Mouse (Mus musculus) layer of hippocampus, adult 9-11 months (tissue): ENCODE measurements at regions not wholly inside any gene's neighbourhood (a gene's known extent, or its start where the extent isn't known, plus 50 kb on each side); places are given as distances from the start of the nearest gene placed in this dataset.
"Not testable (repeated sequence)": the region's sequence is repeated elsewhere in the genome, so short reads cannot be mapped to it uniquely, and the experiment has no call there.

ENCODE experiments used
- DNase-seq: peaks from one replicate; pipeline ENCODE4 v3.0.0; 2022

DNA sequence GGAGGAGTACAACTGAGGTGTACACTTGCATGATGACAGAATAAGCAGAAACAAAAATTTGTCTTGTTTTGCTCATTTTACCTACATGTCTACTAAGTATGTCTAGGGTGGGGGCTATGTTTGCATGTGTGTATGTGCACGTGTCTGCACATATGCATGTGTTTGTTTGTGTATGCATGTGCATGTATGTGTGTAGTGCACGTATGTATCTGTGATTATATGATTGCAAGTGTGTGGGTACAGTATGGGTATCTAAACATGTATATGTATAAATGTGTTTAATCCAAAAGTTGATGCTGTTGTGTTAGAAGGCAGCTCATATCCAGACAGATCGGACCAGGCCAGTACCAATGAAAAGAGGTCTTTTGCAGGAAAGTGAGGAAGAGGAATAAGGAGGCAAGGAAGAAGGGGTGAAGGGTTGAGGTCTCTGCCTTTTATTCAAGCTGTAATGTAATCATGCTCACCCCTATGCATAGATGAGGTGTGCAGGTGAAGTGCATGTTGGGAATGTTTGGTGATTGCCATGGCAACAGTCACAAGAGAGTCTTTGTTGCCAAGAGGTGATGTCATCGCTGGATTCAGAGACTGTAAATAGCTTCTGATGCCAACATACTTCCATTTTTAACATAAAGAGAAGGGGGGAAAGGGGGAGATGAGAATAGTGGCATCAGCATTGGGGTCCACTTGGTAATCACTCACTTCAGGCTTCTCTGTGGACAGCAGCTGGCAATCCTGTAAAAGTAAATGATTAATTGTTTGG, 1447.7 kb downstream of the Zfp704 start:
- DNase-seq = no peak

DNA sequence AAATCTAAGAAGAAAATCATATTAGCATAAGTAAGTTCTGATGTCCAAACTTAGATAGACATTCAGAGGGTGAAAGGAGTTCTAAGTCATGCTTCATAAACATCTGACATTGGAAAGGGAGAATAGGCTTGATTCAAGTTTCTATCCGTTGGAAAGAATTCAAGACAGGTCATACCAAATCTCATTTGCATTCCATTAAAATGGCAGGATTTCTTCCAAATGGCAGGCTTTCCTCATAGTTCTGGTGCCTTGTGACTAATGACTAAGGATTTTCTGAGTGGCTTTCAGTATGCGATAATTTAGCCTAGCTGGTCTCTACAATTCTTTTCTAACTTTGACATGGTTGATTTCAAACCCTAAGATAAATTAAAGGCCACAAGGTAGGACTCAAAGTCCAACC, 1466.9 kb downstream of the Zfp704 start:
- no peak for DNase-seq

DNA sequence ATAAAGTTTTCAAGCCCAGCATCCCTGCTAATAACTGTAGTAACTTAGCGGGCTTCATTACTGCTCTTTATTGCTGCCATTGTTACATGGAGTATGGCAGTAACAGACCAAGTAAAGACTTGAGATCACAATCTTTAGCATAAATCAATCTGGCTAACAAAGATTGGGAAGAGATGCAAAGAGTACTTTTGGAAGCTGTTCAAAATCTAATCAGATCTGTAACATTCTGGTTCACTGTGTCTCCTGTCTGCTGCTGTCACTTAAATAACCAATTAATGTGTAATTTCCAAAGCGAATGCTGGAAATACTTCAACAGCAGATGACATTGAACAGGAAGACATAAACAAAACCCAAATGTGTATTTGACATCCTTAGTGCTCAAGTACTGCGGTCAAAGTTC, 1467.7 kb downstream of the Zfp704 start:
- DNase-seq = no peak

DNA sequence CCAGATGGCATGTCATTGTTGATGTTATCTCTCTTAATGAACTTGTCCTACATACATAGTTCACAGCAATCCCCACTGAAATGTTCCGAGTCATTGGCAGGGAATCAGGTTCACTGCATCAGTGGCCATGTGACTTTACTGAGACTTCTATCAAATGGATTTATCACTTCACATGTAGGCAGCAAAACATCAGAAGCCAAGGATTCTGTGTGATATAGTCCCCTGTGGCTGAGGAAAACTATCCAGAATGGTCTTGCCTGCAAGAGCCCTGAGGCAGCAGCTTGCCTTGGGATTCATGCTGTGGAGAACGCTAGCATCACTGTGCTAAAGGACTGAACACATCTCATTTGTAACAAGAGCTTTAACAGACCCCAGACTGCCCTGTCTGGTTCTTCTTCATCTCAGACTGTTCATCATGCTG, 1468.2 kb downstream of the Zfp704 start:
- no peak for DNase-seq

DNA sequence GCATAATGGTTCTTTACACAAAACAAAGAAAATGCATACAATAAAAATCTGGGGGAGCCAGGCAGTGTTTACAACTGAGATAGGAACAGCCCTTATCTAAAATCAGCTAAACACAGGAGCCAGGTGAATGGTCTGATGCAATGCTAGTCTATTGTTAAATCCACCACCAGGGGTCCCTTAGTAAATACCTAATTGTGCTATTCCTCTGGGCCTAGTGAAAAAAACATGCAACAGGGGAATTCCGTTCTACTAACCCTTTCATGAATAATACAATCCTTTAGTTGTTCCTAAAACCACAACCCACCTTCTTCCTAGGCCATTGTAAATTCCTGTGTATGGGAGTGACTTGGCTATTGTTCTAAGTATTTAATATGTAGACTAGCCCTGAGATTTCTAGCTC, 1486.2 kb downstream of the Zfp704 start:
- DNase-seq = not testable (repeated sequence)

DNA sequence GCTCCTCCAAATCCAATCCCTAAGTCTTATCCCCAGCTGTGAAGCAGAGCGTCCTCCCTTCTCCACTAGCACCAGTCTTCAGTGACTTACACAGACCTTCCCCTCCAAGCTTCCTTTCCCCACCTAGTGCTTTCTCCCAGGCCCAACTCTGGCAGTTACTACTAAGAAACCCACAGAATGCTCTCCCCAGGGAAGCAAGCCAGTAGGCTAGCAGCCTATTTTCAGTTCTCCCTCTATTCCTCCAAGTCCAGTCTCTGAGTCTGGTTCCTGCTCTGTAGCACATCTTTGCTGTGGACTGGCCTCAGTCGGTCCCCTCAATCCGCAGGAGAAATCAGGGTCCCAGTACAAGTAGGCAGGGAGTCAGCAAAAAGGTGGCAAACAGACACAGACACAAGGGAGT, 1486.7 kb downstream of the Zfp704 start:
- no peak for DNase-seq

DNA sequence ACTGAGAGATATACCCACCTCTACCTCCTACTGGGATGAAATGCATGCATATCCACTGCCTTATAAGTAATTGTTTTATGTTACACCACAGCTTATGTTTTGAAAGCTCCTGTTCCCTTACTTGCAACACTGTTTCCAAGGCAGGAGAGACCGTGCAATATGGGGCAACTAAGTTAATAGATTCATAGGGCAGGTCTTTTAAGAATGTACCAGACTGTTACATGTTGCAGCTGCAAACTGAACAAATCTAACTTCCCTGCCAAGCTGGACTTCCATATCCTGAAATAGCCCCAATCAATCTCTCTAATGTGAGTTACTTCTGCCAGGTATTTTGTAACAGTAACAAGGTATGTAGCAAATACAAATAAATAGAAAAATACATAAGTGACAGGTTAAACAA, 1478.0 kb upstream of the 1700008P02Rik start:
- DNase-seq = no peak

DNA sequence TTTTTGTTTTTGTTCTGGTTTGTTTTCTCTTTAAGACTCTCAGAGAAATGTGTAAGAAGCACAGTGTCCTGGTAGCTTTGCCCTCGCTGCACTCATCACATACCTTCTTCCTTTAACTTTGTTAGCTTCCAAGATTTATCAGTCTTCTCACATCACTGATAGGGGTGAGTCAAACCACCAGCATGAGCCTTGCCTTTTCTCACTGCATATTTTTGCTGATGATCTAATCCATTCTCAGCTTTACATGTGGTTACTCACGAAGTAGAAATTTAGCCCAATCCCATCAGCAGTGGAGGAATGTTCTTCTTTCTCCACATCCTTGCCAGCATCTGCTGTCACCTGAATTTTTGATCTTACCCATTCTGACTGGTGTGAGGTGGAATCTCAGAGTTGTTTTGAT, 1464.5 kb upstream of the 1700008P02Rik start:
- no peak for DNase-seq

DNA sequence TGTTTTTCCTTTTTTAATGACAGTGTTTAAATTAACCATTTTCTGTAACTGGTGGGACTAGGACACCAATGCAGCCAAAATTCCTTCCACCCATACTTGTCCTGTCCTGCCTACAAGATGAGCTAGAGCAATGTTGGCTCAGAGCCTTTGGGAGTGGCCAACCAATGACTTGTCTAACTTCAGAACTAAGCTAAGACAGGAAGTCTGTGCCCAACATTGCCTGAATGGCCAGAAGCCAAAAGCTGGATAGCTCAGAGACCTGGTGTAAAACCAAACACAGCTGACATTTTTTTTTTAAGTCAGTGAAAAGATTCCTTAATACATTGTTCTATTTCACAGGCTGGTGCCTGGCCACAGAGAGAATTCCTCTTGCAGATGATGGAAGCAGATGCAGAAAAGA, 1433.5 kb upstream of the 1700008P02Rik start:
- DNase-seq = no peak

DNA sequence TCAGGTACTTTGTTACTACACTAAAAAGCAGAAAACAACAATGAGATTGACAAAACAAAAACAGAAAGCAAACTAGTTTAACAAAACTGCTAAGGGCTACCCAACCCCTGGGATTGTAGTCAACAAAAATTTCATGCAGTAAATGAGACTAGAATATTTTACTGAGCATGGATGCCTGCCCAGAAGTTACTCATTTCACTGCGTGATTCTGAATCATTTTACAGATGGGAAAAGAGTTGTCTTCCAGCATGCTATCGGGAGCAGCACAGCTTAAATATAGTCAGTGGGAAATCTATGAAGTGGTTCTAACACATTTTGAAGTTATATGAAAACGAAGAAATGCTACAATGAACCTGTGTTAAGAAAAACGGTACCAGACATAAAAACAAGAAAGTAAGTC, 1430.9 kb upstream of the 1700008P02Rik start:
- peak; percentile 58 for DNase-seq

DNA sequence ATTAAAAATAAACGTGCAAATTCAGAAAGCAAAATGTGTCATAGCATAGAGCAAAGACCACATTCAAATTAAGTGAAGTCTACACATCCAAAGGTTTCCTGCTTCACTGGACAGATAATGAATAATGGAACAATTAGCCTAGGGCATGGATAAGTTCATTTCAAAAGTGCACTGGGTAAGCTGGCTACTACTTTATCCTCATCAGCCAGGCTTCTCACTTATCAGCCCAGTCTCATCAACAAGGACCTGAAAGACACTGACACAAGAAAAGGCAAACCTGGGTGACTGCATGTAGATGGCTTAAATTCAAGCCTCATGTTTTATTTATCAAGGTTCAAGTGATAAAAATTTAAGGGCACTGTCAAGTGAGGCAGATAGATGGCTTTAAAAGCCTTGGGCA, 1429.5 kb upstream of the 1700008P02Rik start:
- no peak for DNase-seq

DNA sequence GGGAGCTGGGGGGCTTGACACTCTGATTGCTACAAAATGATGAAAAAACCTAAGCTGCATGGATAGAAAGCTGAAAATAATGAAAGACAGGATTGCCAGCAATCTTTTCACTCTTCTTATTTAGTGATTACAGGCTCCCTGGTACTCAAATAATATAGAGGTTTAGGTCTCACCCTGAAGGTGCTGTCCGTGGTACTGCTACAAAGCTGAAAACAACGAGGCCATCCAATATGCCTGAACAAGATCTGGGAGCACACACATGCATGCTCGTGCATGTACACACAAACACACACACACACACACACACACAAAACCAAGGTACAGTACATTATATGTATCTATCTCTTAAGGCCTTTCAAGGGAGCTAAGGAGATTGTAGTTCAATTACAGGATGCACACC, 1426.1 kb upstream of the 1700008P02Rik start:
- DNase-seq = no peak

DNA sequence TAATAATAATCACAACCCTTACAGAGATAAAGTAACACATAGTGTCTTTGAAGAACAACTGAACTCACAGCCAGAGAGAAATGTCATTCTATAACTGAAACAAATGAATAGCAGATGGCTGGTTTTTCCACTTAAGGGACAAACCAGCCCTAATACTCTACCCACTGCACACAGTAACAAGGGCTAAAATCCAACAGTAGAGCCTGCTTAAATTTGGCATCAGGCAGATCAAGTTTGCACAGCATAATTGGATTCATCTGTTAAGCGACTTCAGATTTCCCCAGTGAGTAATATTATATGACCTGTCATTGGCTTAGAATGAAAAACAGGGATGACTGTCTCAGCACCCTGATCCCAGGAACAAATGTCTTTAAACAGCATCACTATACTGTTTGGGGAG, 1416.5 kb upstream of the 1700008P02Rik start:
- DNase-seq = no peak

DNA sequence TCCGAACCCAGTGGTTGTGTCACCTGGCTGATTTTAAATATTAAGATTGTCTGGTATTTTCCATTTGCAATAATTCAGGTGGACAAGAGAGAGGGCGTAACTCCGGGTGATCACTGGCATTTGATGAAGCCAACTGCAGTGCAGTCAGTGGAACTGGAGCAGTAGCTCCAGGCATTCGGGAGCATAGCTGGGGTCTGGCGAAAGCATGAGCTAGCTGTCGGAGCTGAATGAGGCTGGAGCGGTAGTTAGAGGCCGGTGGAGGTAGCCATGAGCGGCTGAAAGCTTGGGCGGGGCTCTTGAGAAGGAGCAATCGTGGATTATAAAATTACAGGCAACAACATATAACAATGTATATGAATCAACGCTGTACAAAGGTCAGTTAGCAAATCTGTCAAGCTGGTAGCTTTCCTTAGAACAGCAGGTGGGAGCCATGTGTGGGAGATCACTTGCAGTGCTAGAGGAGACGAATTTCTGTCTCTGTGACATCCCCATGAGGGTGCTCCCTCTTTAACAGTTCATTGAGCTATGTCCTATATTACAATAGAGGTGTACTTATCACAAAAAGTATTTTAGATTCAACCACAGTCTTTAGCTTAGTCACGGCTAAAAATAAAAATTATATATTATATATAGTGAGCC, 1415.0 kb upstream of the 1700008P02Rik start:
- DNase-seq = no peak

DNA sequence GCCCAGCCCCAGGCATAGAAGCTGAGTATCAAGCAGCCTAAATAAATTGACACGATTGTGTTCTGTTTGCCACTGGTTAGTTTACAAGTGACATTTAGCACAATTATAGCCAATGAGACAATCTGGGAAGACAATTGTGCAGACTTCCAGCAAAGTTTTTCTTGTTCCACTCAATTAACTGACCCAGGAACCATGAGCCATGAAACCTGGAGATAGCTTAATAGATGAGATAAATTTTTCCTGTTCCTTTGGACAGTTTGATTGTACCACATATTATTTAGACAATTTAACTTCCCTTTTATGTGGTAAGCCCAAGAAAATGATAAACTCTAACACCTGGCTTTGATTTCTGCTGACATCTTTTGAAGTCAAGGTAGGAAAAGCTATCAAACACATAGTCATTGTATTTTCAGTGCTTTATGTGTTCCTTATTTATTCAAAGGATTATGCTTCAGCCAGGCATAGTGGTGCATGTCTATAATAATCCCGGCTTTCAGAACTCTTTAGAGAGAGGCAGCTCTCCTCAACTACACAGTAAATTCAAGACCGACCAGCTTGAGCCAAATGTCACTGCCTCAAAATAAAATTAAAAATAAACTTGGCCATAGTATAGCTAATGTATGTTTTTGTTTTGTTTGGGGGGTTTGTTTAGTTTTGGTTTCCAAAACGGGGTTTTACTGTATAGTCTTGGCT, 1406.2 kb upstream of the 1700008P02Rik start:
- DNase-seq = no peak

DNA sequence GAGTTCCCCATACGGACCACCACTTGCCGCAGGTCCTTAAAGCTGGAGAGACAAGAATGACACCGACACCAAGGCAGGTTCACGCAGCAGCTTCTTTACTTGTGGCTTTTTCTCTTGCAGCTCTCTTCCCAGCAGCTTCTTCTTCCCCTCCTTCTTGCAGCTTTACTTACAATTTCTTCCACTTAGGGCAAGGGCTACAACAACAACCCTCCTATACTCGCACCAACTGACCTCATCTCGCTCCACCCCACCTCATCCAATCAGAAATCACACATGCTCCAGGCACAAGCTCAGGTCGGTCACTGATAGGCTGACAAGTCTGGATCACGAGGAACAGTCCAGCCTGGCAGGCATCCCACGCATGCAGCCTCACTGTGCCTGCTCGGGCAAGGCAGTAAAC, 1402.4 kb upstream of the 1700008P02Rik start:
- DNase-seq = no peak

DNA sequence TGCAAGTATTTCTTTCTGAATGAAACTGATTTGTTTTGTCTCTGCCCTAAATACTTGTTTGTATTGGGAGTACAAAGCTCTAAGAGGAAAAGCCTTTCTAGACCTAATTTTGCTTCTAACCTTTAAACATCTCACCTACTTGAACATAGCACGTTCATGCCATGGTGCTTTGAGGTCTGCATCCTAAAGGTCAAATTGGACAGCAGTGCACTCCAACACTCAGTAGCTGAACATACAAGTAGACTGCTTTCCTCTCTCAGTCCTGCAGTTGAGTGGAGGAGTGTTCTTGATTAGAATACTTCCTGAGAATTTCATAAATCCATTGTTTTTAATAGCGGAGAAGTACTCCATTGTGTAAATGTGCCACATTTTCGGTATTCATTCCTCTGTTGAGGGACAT, 1397.2 kb upstream of the 1700008P02Rik start:
- no peak for DNase-seq

DNA sequence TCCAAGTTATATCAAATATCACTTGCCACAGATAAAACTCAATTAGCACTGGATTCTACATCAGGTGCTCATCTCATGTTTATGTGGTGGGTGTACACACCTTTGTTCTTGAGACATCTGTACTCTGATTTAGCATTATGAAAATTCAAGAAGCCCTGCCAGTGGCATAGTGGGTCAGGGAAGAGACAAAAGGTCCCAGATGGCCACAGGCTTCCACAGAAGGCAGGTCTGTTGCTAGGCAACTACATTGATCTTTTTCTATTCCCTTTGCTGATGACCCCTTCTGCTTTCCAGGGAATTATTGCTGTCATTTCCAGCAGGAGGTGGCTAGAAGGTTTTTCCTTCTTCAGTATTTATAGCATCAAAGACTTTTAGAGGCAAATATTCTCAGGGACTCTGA, 1396.7 kb upstream of the 1700008P02Rik start:
- DNase-seq = no peak

DNA sequence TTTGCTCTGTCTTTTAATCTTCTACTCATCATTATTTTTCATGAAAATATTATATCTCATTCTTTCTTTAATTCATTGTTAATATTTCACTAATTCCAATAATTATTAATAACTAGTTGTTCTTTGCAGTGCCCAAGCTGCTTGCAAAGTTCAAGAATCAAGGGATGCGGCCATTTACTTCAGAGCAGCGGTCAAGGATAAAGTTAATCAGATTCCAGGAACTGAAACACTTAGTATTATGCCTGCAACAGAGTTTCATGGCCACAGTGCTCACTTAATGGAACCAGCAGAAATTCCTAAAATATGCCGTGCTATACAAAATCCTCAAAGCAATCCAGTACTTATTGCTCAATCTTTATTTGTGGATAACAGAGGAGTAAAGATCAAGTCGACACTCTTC, 1389.7 kb upstream of the 1700008P02Rik start:
- DNase-seq = no peak

DNA sequence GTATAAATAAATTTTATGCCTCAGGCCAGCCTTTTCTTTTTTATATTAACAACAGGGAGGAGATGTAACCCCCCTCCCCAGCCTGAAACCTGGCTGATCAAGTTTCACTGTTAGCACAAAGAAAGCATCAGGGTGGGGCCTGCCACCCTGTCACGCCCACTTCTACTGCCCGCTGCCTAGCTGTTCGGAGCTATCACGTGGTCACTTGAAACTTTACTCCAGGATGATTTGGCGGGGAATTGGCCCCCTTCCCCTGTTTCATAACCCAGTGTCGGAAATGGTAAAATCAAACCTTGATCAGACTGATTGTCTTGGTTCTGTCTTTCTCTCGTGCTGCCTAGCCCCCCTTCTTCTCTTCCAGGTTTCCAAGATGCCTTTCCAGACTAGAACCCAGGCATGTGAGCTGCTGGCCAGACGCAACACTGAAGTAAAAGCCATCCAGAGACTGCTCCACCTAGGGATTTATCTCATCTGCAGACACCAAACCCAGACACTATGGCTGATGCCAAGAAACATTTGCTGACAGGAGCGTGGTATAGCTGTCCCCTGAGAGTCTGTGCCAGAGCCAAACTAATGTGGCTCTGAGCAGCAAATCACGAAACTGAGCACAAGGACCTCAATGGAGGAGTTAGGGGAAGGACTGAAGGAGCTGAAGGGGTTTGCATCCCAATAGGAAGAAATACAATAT, 1386.6 kb upstream of the 1700008P02Rik start:
- DNase-seq = no peak

DNA sequence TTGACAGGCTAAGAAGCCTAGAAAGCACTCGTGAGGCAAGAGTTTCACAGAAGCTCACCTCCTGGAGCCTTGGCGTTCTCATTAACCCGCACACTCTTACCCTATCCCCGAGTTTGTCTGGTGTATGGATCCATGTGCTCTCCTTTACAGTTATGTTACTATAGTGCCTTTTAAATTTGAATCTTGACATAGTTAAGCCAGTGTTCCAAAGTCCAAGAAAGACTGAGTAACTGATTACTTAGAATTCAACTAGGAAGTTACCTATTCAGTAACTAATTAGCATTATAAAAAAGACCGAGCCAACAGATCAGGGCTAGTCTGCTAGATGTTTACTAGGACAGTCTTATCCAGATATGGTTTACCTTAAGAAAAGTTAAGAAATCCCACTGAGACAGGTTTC, 1386.0 kb upstream of the 1700008P02Rik start:
- no peak for DNase-seq

DNA sequence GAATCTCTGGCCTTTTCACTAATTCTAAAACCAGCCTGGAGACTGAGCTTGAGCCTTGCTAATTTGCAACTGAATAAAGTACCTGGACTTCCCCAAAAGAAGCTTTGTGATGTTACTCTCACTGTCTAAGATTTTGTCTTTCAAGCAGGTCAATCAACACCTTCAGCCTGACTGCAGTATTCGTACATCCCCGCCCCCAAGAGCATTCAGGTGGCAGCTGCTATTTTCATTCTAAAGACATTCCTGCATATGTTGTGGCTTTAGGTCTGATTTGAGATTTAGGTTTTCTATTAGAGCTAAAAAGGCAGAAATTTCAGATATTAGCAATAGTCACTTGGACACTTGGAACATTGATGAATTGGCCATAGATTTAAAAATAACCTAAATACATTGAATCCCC, 1385.4 kb upstream of the 1700008P02Rik start:
- DNase-seq = not testable (repeated sequence)

DNA sequence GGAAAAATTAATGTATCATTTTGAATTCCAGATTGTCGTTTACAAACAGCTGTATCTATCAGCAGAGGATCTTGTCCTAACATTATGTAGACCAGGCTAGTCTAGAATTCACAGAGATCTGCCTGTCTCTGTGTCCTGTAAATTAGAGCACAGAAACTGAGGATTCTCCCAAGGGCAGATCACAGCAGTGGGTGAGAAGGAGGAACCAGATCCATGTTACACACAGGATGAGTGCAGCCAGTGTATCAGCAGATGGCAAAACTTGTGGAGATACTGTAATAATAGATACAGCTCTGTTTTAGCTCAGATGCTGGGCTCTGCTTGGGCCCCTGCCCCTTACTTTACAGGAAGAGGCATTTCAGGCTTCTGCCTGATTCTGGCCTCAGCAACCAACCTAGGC, 1384.0 kb upstream of the 1700008P02Rik start:
- DNase-seq = no peak

DNA sequence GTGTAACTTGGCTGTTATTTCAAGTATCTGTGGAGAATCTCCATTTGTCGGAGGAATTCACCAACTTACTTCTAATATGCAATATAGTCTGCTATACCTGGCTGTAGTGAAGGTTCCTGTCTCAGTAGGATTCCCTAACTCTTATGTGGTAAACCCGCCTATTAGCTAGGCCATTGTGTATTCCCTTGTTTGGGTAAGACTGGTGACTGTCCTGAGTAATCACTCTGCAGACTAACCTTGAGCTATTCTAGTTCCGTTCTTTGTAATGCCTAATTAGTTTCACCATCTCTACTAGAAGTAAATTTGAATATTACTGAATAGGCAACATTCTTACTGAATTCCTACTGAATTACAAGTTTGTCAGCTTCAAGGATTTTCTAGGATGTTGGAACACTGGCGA, 1380.8 kb upstream of the 1700008P02Rik start:
- no peak for DNase-seq
